Mouse (Mus musculus) limb, embryonic 15.5 days (tissue): ENCODE measurements around the gene Umad1. TPM values are rescaled to one million over a fixed set of nuclear protein-coding genes. Genes with fewer than 3 reads are reported as not detected.

ENCODE experiments used
- ATAC-seq: fragments of 200-750 bp; cut with Nextera tagmentation; 2 replicates; pipeline ENCODE4 v1.8.0; 2017; ENCODE audit warnings: low read depth, moderate TSS enrichment; ENCODE audit not compliant: insufficient number of reproducible peaks, low FRiP score, low TSS enrichment
- H3K27ac ChIP-seq: fragments of 300-500 bp; sonication (generic); 2 replicates; pipeline ENCODE4 v1.5.1; 2015; ENCODE audit warnings: moderate library complexity, mild to moderate bottlenecking, inconsistent platforms
- H3K27me3 ChIP-seq: fragments of 300-500 bp; sonication (generic); 2 replicates; pipeline ENCODE4 v1.6.1; 2015; ENCODE audit warnings: inconsistent platforms
- H3K36me3 ChIP-seq: fragments of 300-500 bp; sonication (generic); 2 replicates; pipeline ENCODE4 v1.6.1; 2015; ENCODE audit warnings: inconsistent platforms
- H3K4me1 ChIP-seq: fragments of 300-500 bp; sonication (generic); 2 replicates; pipeline ENCODE4 v1.6.1; 2015; ENCODE audit warnings: inconsistent platforms
- H3K4me2 ChIP-seq: fragments of 300-500 bp; sonication (generic); 2 replicates; pipeline ENCODE4 v1.6.1; 2015; ENCODE audit warnings: mild to moderate bottlenecking, inconsistent platforms
- H3K4me3 ChIP-seq: fragments of 300-500 bp; sonication (generic); 2 replicates; pipeline ENCODE4 v1.5.1; 2015; ENCODE audit warnings: mild to moderate bottlenecking, inconsistent platforms
- H3K9ac ChIP-seq: fragments of 300-500 bp; sonication (generic); 2 replicates; pipeline ENCODE4 v1.6.1; 2015; ENCODE audit warnings: inconsistent platforms
- H3K9me3 ChIP-seq: fragments of 300-500 bp; sonication (generic); 2 replicates; pipeline ENCODE4 v1.6.1; 2016; ENCODE audit warnings: inconsistent platforms
- WGBS: fragments of 180-500 bp; shearing (Covaris S2); methylation state at CpG from one replicate; pipeline ENCODE4 v1.1.7; 2015; 5-methylcytosine and 5-hydroxymethylcytosine counted together
- polyA plus RNA-seq: library from polyadenylated mRNA; unstranded; fragments of >200 nt; fragmentation: Nextera tagmentation; extraction: Ambion mirVana; gene quantifications from 2 replicates; pipeline ENCODE4 v1.2.1, GENCODE M21; 2015

The Umad1 gene
- polyA plus RNA-seq, 1 experiment from 2014 or later, result 16.1 TPM

GRCm38 (mm10) chr6:8333380-8333779 is 74.3 kb downstream of the Umad1 start:
- Histone ChIP-seq H3K36me3 (no peaks in the 10 kb centered on the region), H3K27ac (no peak overlapping the region), H3K4me2 (no peak overlapping the region), H3K4me1 (no peaks in the 10 kb centered on the region; the same call in 1 of the 2 replicates), H3K27me3 (no peaks in the 10 kb centered on the region), H3K9me3 (no peaks in the 10 kb centered on the region), H3K9ac (no peak overlapping the region), H3K4me3 (no peak overlapping the region)
- WGBS, result 84% methylated on average over 1 of the region's 1 CpGs
- ATAC-seq, result 0 out of 2 replicates have a peak, but pooled peaks have one; percentile 52

- Histone ChIP-seq H3K27me3 (no peaks in the 10 kb centered on the region), H3K4me1 (no peaks in the 10 kb centered on the region; the same call in 1 of the 2 replicates), H3K9me3 (no peaks in the 10 kb centered on the region), H3K4me2 (peak overlapping the region; percentile 17), H3K27ac (peak overlapping the region; percentile 59), H3K36me3 (no peaks in the 10 kb centered on the region), H3K9ac (no peak overlapping the region), H3K4me3 (no peak overlapping the region)
- ATAC-seq, result no peak
- 59% methylated on average over 9 of the region's 9 CpGs for WGBS
Observed at GRCm38 (mm10) chr6:8336487-8337390, 77.7 kb downstream of the Umad1 start.

GRCm38 (mm10) chr6:8339453-8339852 is 80.4 kb downstream of the Umad1 start:
- ATAC-seq, result no peak
- Histone ChIP-seq H3K9me3 (no peaks in the 10 kb centered on the region), H3K27ac (no peak overlapping the region), H3K4me3 (no peak overlapping the region), H3K4me2 (no peak overlapping the region), H3K36me3 (no peaks in the 10 kb centered on the region), H3K4me1 (no peaks in the 10 kb centered on the region; the same call in 1 of the 2 replicates), H3K27me3 (no peaks in the 10 kb centered on the region), H3K9ac (no peak overlapping the region)
- 68% methylated on average over 6 of the region's 6 CpGs for WGBS

- H3K27me3 ChIP-seq, result no peaks in the 10 kb centered on the region
- 91% methylated on average over 4 of the region's 4 CpGs for WGBS
- no peak for ATAC-seq
Observed at GRCm38 (mm10) chr6:8343271-8343670, 84.2 kb downstream of the Umad1 start.

GRCm38 (mm10) chr6:8345219-8345856 is 86.2 kb downstream of the Umad1 start:
- H3K36me3 ChIP-seq, result no peaks in the 10 kb centered on the region
- no peak overlapping the region for H3K27ac ChIP-seq
- H3K4me2 ChIP-seq, result no peak overlapping the region
- no peaks in the 10 kb centered on the region for H3K9me3 ChIP-seq
- H3K4me3 ChIP-seq, result no peak overlapping the region
- WGBS, result 68% methylated on average over 5 of the region's 5 CpGs
- no peak overlapping the region for H3K9ac ChIP-seq
- no peak for ATAC-seq
- no peaks in the 10 kb centered on the region for H3K27me3 ChIP-seq
- H3K4me1 ChIP-seq, result 0 out of 2 replicates have a peak, but pooled peaks cover 4% of the 10 kb centered on the region

More at GRCm38 (mm10) chr6:8343271-8343670, 84.2 kb downstream of the Umad1 start:
- Histone ChIP-seq H3K4me2 (no peak overlapping the region), H3K9me3 (no peaks in the 10 kb centered on the region), H3K4me1 (no peaks in the 10 kb centered on the region), H3K36me3 (no peaks in the 10 kb centered on the region), H3K9ac (no peak overlapping the region), H3K4me3 (no peak overlapping the region), H3K27ac (no peak overlapping the region)

GRCm38 (mm10) chr6:8347154-8347553 is 88.1 kb downstream of the Umad1 start:
- 92% methylated on average over 2 of the region's 2 CpGs for WGBS
- Histone ChIP-seq H3K4me3 (no peak overlapping the region), H3K36me3 (no peaks in the 10 kb centered on the region), H3K9me3 (no peaks in the 10 kb centered on the region), H3K4me2 (no peak overlapping the region), H3K9ac (no peak overlapping the region), H3K27me3 (no peaks in the 10 kb centered on the region), H3K4me1 (0 out of 2 replicates have a peak, but pooled peaks cover 4% of the 10 kb centered on the region), H3K27ac (no peak overlapping the region)
- ATAC-seq, result no peak

- Histone ChIP-seq H3K4me3 (no peak overlapping the region), H3K9me3 (no peaks in the 10 kb centered on the region), H3K27ac (no peak overlapping the region), H3K9ac (no peak overlapping the region), H3K4me1 (peaks cover 8% of the 10 kb centered on the region; the same call in 1 of the 2 replicates), H3K36me3 (no peaks in the 10 kb centered on the region), H3K4me2 (no peak overlapping the region), H3K27me3 (no peaks in the 10 kb centered on the region)
- ATAC-seq, result no peak
- 86% methylated on average over 1 of the region's 1 CpGs for WGBS
Observed at GRCm38 (mm10) chr6:8348344-8348743, 89.3 kb downstream of the Umad1 start.

GRCm38 (mm10) chr6:8349060-8349670 is 90.1 kb downstream of the Umad1 start:
- H3K9me3 ChIP-seq, result no peaks in the 10 kb centered on the region
- no peak for ATAC-seq
- H3K36me3 ChIP-seq, result no peaks in the 10 kb centered on the region
- no peak overlapping the region for H3K9ac ChIP-seq
- H3K27me3 ChIP-seq, result no peaks in the 10 kb centered on the region
- WGBS, result 72% methylated on average over 2 of the region's 2 CpGs
- H3K4me2 ChIP-seq, result no peak overlapping the region
- no peak overlapping the region for H3K4me3 ChIP-seq
- no peak overlapping the region; the same call in 1 of the 2 replicates for H3K27ac ChIP-seq
- H3K4me1 ChIP-seq, result peaks cover 15% of the 10 kb centered on the region

- WGBS, result 65% methylated on average over 2 of the region's 2 CpGs
- no peak overlapping the region for H3K9ac ChIP-seq
- H3K4me1 ChIP-seq, result peaks cover 17% of the 10 kb centered on the region
- no peaks in the 10 kb centered on the region for H3K9me3 ChIP-seq
- no peak for ATAC-seq
- no peaks in the 10 kb centered on the region for H3K27me3 ChIP-seq
- H3K4me3 ChIP-seq, result no peak overlapping the region
- H3K36me3 ChIP-seq, result no peaks in the 10 kb centered on the region
- H3K27ac ChIP-seq, result no peak overlapping the region
- H3K4me2 ChIP-seq, result no peak overlapping the region
Observed at GRCm38 (mm10) chr6:8351507-8351906, 92.4 kb downstream of the Umad1 start.

GRCm38 (mm10) chr6:8352533-8353168 is 93.6 kb downstream of the Umad1 start:
- Histone ChIP-seq H3K4me3 (peak overlapping the region; percentile 12; the same call in 1 of the 2 replicates), H3K9ac (no peak overlapping the region), H3K4me1 (peaks cover 17% of the 10 kb centered on the region), H3K36me3 (no peaks in the 10 kb centered on the region), H3K27me3 (no peaks in the 10 kb centered on the region), H3K9me3 (no peaks in the 10 kb centered on the region), H3K27ac (no peak overlapping the region; the same call in 1 of the 2 replicates), H3K4me2 (peak overlapping the region; percentile 31)
- 12% methylated on average over 12 of the region's 12 CpGs for WGBS
- ATAC-seq, result peak; percentile 52; the same call in 1 of the 2 replicates

- no peak overlapping the region for H3K27ac ChIP-seq
- no peak for ATAC-seq
- 62% methylated on average over 4 of the region's 4 CpGs for WGBS
- peaks cover 17% of the 10 kb centered on the region for H3K4me1 ChIP-seq
- no peaks in the 10 kb centered on the region for H3K9me3 ChIP-seq
- no peak overlapping the region for H3K4me2 ChIP-seq
- no peaks in the 10 kb centered on the region for H3K27me3 ChIP-seq
- no peak overlapping the region for H3K9ac ChIP-seq
- no peak overlapping the region for H3K4me3 ChIP-seq
- H3K36me3 ChIP-seq, result no peaks in the 10 kb centered on the region
Observed at GRCm38 (mm10) chr6:8353461-8353860, 94.4 kb downstream of the Umad1 start.
